Comparison of ENCODE assay signal across 8 mouse cellular contexts in the genomic region with DNA sequence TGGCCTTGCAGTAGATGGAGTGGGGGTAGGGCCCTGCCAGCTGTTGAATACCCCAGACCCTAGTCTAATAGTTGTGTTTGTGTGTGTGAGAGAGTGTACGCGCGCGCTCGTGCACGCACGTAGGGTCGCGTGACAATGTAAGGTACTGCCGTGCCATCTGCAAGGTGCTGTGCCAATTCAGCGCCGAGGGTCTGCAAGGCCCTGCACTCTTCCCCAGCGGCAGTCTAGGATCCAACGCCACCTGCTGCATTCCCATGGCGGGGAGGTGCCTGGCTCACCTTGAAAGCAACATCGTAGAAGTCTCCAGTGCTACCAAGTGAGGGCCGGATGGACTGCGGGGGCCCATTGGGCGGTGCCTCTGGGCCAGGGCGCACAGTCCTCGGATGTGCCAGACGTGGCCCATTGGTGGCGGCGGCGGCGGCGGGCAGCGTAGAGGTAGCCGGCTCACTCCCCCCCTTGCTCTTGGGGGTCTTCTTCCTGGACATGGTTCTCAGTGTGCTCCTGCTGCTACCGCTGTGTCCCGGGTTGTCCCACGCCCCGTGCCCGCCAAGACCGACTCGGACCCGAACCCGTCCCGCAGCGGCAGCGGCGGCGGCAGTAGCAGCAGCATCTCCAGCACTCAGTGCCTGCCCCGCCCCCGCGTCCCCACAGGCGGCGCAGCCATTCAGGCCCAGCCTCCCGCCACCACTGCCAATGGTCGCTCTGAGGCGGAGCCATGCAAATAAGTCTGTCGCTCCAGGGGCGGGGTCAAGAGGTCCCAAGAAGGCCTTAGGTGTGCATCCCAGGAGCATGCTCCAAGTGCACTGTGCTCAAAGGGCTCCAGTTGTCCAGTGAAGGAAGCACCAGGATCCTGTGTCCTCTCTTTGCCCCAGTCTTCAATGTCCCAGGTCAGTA. TPM values are rescaled to one million over a fixed set of nuclear protein-coding genes. Genes with fewer than 3 reads are reported as not detected.
DNase-seq lines count a peak whose midpoint lies in the region; ATAC-seq and TF ChIP-seq lines count a peak whose summit lies in the region.

No protein-coding gene starts in this region.

- 0 out of 4 replicates have a peak, but pooled peaks cover 0 to 4% of the 10 kb centered on the region in 2 experiments for H3K4me1 ChIP-seq in MEL (ENCODE audit: control insufficient read depth in 1 of 2, insufficient read depth in 2 of 2, low read length in 2 of 2)
- peaks cover 29% of the 10 kb centered on the region for H3K4me1 ChIP-seq in lung, embryonic 16.5 days (replicated peaks; ENCODE audit: control insufficient read depth, insufficient read depth, low read length)
- H3K4me1 ChIP-seq in thymus, adult 2 months (replicated peaks; ENCODE audit: control insufficient read depth, insufficient read depth, low read length) = peaks cover 21% of the 10 kb centered on the region

- no peak for TF ChIP-seq EP300 in MEL (IDR thresholded peaks at IDR 0.05; ENCODE audit: low read depth in 1 of 2, low read length in 2 of 2)

- H3K4me2 ChIP-seq in lung, embryonic 16.5 days (ENCODE audit: low read depth, low read length) = peak overlapping the region; percentile 75

- peak overlapping the region; percentile 40 to 41 for H3K4me3 ChIP-seq in MEL (ENCODE audit: control insufficient read depth in 1 of 2, insufficient read depth in 1 of 2, low read depth in 2 of 2, low read length in 2 of 2)
- peak overlapping the region; percentile 48 for H3K4me3 ChIP-seq in lung, embryonic 16.5 days (ENCODE audit: low read length)
- H3K4me3 ChIP-seq in thymus, adult 2 months (ENCODE audit: control insufficient read depth, insufficient read depth, low read length) = peak overlapping the region; percentile 42

- no peak for TF ChIP-seq RAD21 in MEL (IDR thresholded peaks at IDR 0.05; ENCODE audit: low read depth, low read length)

- peaks cover 11% of the 10 kb centered on the region for H3K79me2 ChIP-seq in MEL (ENCODE audit: control insufficient read depth, insufficient read depth, low read length, poor library complexity)

- H3K27ac ChIP-seq in MEL (ENCODE audit: control insufficient read depth, low read depth, low read length) = no peak overlapping the region
- no peak overlapping the region for H3K27ac ChIP-seq in lung, embryonic 16.5 days (ENCODE audit: low read length)
- H3K27ac ChIP-seq in thymus, adult 2 months (ENCODE audit: control insufficient read depth, insufficient read depth, low read length) = no peak overlapping the region

- DNase-seq in MEL (ENCODE audit: low read depth, low spot score) = peak; percentile 95
- DNase-seq in cerebellum, adult 9-11 months = peak; percentile 96
- peak; percentile 84 for DNase-seq in heart, postnatal 4 days
- DNase-seq in layer of hippocampus, adult 9-11 months = peak; percentile 94
- DNase-seq in ovary, postnatal 10 days (ENCODE audit: low spot score) = peak; percentile 32
- DNase-seq in thymus, adult 2 months = peak; percentile 79

- no peaks in the 10 kb centered on the region for H3K9me3 ChIP-seq in MEL (replicated peaks; ENCODE audit: insufficient read depth, low read length)
- H3K9me3 ChIP-seq in lung, embryonic 16.5 days (ENCODE audit: control insufficient read depth, low read length) = no peaks in the 10 kb centered on the region

- H3K9ac ChIP-seq in MEL (ENCODE audit: control insufficient read depth, low read depth, low read length, poor library complexity, severe bottlenecking) = no peak overlapping the region
- H3K9ac ChIP-seq in lung, embryonic 16.5 days (ENCODE audit: low read length) = peak overlapping the region; percentile 58

- no peaks in the 10 kb centered on the region for H3K27me3 ChIP-seq in MEL (ENCODE audit: control insufficient read depth in 1 of 2, insufficient read depth in 2 of 2, low read length in 2 of 2)
- H3K27me3 ChIP-seq in lung, embryonic 16.5 days (ENCODE audit: control insufficient read depth, insufficient read depth, low read depth, low read length) = no peaks in the 10 kb centered on the region
- no peaks in the 10 kb centered on the region for H3K27me3 ChIP-seq in thymus, adult 2 months (ENCODE audit: control insufficient read depth, insufficient read depth, low read length)

- no peak; a peak in 1 of 4 replicates for TF ChIP-seq POLR2A in MEL (IDR thresholded peaks at IDR 0.05; ENCODE audit: control insufficient read depth in 1 of 2, insufficient read depth in 1 of 2, low read depth in 1 of 2, low read length in 2 of 2, poor library complexity in 1 of 2)
- no peak for TF ChIP-seq POLR2A in thymus, adult 2 months (IDR thresholded peaks at IDR 0.05; ENCODE audit: control insufficient read depth, extremely low read depth, insufficient read depth, low read length, poor library complexity)

- 10% methylated on average over 53 of the region's 53 CpGs for WGBS in lung, embryonic 16.5 days
- WGBS in thymus, adult 2 months = 16% methylated on average over 53 of the region's 53 CpGs

- peak; percentile 20; the same call in 1 of the 2 replicates for ATAC-seq in frontal cortex, adult (ENCODE audit: low TSS enrichment)
- ATAC-seq in lung, embryonic 16.5 days (ENCODE audit: low read depth) = peak; percentile 67

- no peaks in the 10 kb centered on the region; a peak in 1 of 4 replicates for H3K36me3 ChIP-seq in MEL (ENCODE audit: control insufficient read depth in 1 of 2, insufficient read depth in 2 of 2, low read length in 2 of 2)
- peaks cover 10% of the 10 kb centered on the region for H3K36me3 ChIP-seq in lung, embryonic 16.5 days (ENCODE audit: control insufficient read depth, insufficient read depth, low read length)
- no peaks in the 10 kb centered on the region for H3K36me3 ChIP-seq in thymus, adult 2 months (ENCODE audit: control insufficient read depth, insufficient read depth, low read length)

- TF ChIP-seq CTCF in MEL (IDR thresholded peaks at IDR 0.05 in 2 of 3, conservative IDR thresholded peaks at IDR 0.05 in 1 of 3; ENCODE audit: control insufficient read depth in 1 of 3, insufficient read depth in 1 of 3, low read depth in 2 of 3, low read length in 3 of 3, poor library complexity in 1 of 3, severe bottlenecking in 1 of 3) = no peak
- TF ChIP-seq CTCF in thymus, adult 2 months (IDR thresholded peaks at IDR 0.05; ENCODE audit: borderline replicate concordance, control insufficient read depth, extremely low read depth, insufficient read depth, low read length, poor library complexity) = no peak

TF ChIP-seq in MEL, 35 proteins besides CTCF, POLR2A, EP300 and RAD21:
- TF ChIP-seq TBP (IDR thresholded peaks at IDR 0.05; ENCODE audit: low read depth, low read length) (no peak), NRF1 (IDR thresholded peaks at IDR 0.05; ENCODE audit: insufficient read depth, low read depth, low read length, poor library complexity, severe bottlenecking) (peak; percentile 61), POLR2AphosphoS2 (IDR thresholded peaks at IDR 0.05; ENCODE audit: low read length) (no peak)
TF ChIP-seq in MEL: peak in this region for 1.

RNA-seq across cellular contexts. Expression of gene Rab26, which starts 0.7 kb away (rescaled TPM):
- total RNA-seq in MEL (2012; rRNA removed) = 0.89 and 1.0 TPM in 2 replicates
- 1 to 10 TPM in 1 of 2 experiments, not detected in 1; 1.1 TPM for polyA plus RNA-seq in MEL (2012; ENCODE audit: insufficient read depth in 1 of 2, insufficient read length in 2 of 2, low read depth in 1 of 2, low replicate concordance in 2 of 2, missing spikeins in 1 of 2)
- under 1 TPM; 0.27 to 0.38 TPM for total RNA-seq in heart, postnatal 4 days (2021)
- 2.6 and 4.9 TPM in 2 replicates for polyA plus RNA-seq in lung, embryonic 16.5 days (2015; fragmentation: Nextera tagmentation; extraction: Ambion mirVana)
- 1.6 and 1.9 TPM in 2 replicates for polyA plus RNA-seq in thymus, adult 2 months (2012; rRNA removed)

RNA-seq across cellular contexts. Expression of gene Traf7, which starts 5.6 kb away (rescaled TPM):
- total RNA-seq in MEL (2012; rRNA removed) = 118 and 121 TPM in 2 replicates
- 100 to 1,000 TPM in 1 of 2 experiments, not detected in 1; 261 TPM for polyA plus RNA-seq in MEL (2012; ENCODE audit: insufficient read depth in 1 of 2, insufficient read length in 2 of 2, low read depth in 1 of 2, low replicate concordance in 2 of 2, missing spikeins in 1 of 2)
- 100 to 1,000 TPM in 1 of 2 experiments, 10 to 100 TPM in 1; 97.6 to 106 TPM for total RNA-seq in heart, postnatal 4 days (2021)
- 90.9 and 93.5 TPM in 2 replicates for polyA plus RNA-seq in lung, embryonic 16.5 days (2015; fragmentation: Nextera tagmentation; extraction: Ambion mirVana)
- 339 and 362 TPM in 2 replicates for polyA plus RNA-seq in thymus, adult 2 months (2012; rRNA removed)

RNA-seq across cellular contexts. Expression of gene Pkd1, which starts 16.3 kb away (rescaled TPM):
- total RNA-seq in MEL (2012; rRNA removed) = 10.3 and 10.6 TPM in 2 replicates
- 10 to 100 TPM in 1 of 2 experiments, not detected in 1; 10.7 TPM for polyA plus RNA-seq in MEL (2012; ENCODE audit: insufficient read depth in 1 of 2, insufficient read length in 2 of 2, low read depth in 1 of 2, low replicate concordance in 2 of 2, missing spikeins in 1 of 2)
- 10 to 100 TPM; 50.1 to 52.6 TPM for total RNA-seq in heart, postnatal 4 days (2021)
- 21.6 and 23.6 TPM in 2 replicates for polyA plus RNA-seq in lung, embryonic 16.5 days (2015; fragmentation: Nextera tagmentation; extraction: Ambion mirVana)
- 85.0 and 92.8 TPM in 2 replicates for polyA plus RNA-seq in thymus, adult 2 months (2012; rRNA removed)

RNA-seq across cellular contexts. Expression of gene Caskin1, which starts 44.9 kb away (rescaled TPM):
- total RNA-seq in MEL (2012; rRNA removed) = 0.04 and 0.07 TPM in 2 replicates
- polyA plus RNA-seq in MEL (2012; ENCODE audit: insufficient read depth in 1 of 2, insufficient read length in 2 of 2, low read depth in 1 of 2, low replicate concordance in 2 of 2, missing spikeins in 1 of 2) = under 1 TPM in 1 of 2 experiments, not detected in 1; 0.38 TPM
- total RNA-seq in heart, postnatal 4 days (2021) = under 1 TPM; 0.34 to 0.91 TPM
- 0.59 and 0.96 TPM in 2 replicates for polyA plus RNA-seq in lung, embryonic 16.5 days (2015; fragmentation: Nextera tagmentation; extraction: Ambion mirVana)
- 0.15 and 0.20 TPM in 2 replicates for polyA plus RNA-seq in thymus, adult 2 months (2012; rRNA removed)

RNA-seq across cellular contexts. Expression of gene Mlst8, which starts 54.5 kb away (rescaled TPM):
- total RNA-seq in MEL (2012; rRNA removed) = 28.5 and 35.4 TPM in 2 replicates
- polyA plus RNA-seq in MEL (2012; ENCODE audit: insufficient read depth in 1 of 2, insufficient read length in 2 of 2, low read depth in 1 of 2, low replicate concordance in 2 of 2, missing spikeins in 1 of 2) = 10 to 100 TPM in 1 of 2 experiments, not detected in 1; 57.3 TPM
- 10 to 100 TPM; 14.9 to 16.3 TPM for total RNA-seq in heart, postnatal 4 days (2021)
- 28.1 and 29.8 TPM in 2 replicates for polyA plus RNA-seq in lung, embryonic 16.5 days (2015; fragmentation: Nextera tagmentation; extraction: Ambion mirVana)
- polyA plus RNA-seq in thymus, adult 2 months (2012; rRNA removed) = 78.9 and 84.5 TPM in 2 replicates

Comparison
In these comparisons a context has a peak if more than half of its experiments do, and no peak if none do; other contexts are left out.
1. DNase-seq: peak in every context shown above with its lines; median percentile 96 in cerebellum, adult 9-11 months; 95 in MEL; 94 in layer of hippocampus, adult 9-11 months; 84 in heart, postnatal 4 days; 79 in thymus, adult 2 months; 32 in ovary, postnatal 10 days.